Mouse (Mus musculus) gastrocnemius, postnatal 36 days (tissue): Measurements from ENCODE around the gene Tent4a. TPM values are rescaled to one million over a fixed set of nuclear protein-coding genes. Genes with fewer than 3 reads are reported as not detected.

Experiments
- DNase-seq, 2 experiments: peaks; one replicate each; pipeline ENCODE4 v3.0.0; 2022
- intact Hi-C: fragments of 180-260 bp; cut with DNase I; formaldehyde crosslinking; loops from one replicate; pipeline ENCODE4 v1.15.1; 2025
- total RNA-seq, 2 experiments: library from RNA; stranded (reverse); gene quantifications; 2 replicates each; pipeline ENCODE4 v1.2.3; 2021

The Tent4a gene
- total RNA-seq, 2 experiments from 2014 or later = 5.3 to 6.5 TPM

DNA sequence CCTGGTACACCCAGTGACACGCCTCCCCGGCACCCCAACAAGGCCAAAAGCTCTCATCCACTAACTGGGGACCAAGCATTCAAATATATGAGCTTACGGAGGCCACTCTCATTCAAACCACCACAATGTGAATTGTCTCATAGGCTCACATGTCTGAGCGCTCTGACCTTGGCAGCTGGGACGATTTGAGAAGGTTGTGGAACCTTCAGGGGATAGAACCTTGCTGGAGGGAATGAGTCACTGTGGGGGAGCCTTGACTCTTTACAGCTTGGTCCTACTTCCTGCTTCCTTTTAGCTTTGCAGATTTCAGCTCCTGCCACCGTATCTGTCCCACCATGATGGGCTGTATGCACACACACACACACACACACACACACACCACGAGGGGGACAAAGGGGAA, 48.6 kb downstream of the Tent4a start:
- intact Hi-C loops = loop anchor here (10.0 kb wide), 1 partner anchor 891 kb away; the partner anchor contains the start of gene 1700001L19Rik
- DNase-seq = no peak

DNA sequence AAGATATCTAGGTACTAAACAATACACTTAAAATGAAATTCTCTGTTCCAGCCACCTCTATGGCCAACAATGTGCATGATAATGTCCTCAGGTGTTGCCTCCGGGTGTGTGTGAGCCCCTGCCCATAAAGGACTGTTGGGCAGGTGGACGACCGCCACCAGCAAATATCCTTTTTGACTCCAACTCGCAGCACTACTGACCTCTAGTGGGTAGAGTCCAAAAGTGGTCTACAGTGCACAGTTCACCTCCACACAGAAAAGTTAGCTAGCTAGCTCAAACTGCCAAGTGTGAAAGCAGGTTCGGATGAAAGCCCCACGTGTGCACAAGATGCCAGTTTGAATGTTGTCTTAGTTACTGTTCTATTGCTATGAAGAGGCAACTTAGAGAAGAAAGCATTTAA, 49.1 kb downstream of the Tent4a start:
- intact Hi-C loops = loop anchor here (10.0 kb wide), 1 partner anchor 891 kb away; the partner anchor contains the start of gene 1700001L19Rik
- DNase-seq = no peak

DNA sequence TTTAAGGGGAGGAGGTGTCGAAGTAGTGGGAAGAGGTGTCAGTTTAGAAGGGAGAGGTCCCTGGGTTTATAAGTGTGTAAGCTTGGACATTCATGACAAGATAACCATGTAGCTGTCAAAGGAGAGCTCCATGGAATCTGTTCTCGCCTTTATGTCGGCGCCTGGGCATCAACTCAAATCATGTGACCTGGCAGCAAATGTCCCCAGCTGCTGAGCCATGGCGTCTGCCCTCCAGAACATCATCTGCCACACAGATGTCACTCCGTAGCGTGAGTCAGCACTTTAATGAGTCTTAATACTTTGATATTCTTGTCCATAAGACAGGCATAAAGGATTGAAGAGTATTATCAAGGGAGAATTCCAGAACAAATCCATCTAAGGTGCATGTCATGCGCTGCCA, 51.7 kb downstream of the Tent4a start:
- no peak for DNase-seq
- intact Hi-C loops = loop anchor here (10.0 kb wide), 1 partner anchor 888 kb away; the partner anchor contains the start of gene 1700001L19Rik

DNA sequence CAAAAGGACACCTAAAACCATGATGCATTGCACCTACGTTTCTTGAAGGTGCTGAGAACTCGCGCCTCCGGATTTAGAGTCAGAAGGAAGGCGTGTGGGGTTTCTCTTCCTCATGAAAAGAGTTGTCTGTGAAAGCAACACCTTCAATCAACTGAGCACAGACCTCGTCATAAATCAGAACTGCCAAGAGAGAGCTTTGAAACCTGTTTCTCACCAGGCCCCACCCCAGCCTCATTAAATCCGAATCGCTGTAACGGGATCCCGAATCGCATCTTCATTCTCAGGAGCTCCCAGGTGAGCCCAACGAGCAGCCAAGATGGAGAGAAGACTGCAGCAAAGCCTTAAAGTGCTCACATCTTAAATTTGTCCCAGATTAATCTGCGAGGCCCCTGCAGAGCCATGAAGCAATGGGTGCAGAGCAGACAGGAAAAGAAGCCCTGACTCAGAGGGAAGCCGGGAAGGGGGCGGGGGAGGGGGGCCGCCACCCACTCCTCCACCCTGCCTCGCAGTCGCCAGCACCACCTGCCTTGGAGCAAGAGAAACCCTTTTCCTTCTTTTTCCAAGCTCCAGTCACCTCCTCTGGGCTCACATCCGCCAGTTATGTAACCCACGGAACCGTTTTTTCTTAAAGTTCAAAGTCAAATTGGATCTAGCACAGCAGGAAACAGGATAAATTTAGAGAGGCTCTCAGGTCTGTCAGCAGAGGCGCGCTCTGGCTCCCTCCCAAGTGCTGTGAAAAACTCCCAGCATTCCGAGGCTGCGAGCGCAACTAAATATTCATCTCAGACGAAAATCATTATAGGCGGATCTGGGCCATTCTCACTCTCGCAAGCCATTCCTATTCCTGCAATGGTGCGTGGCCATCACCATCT, 52.5 kb downstream of the Tent4a start:
- peak; percentile 30 to 42 for DNase-seq
- intact Hi-C loops = loop anchor here (10.0 kb wide), 1 partner anchor 887 kb away; the partner anchor contains the start of gene 1700001L19Rik

DNA sequence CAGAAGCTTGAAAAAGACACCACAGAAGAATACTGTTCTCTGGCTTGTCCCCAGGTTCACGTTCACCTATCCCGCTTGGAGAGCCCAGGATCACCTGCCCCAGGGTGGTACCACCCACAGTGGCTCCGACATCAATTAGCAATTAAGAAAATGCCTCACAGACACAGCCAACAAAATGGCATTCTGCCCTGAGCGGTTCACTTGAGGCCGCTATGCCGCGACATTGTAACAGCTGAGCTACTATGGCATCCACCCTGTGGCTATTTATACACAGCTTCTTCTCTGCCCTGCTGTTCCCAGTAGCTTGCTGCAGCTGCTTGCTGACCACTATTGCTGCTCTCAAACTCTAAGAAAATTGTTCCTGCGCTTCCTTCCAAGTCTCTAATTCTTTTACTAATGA, 53.4 kb downstream of the Tent4a start:
- intact Hi-C loops = loop anchor here (10.0 kb wide), 1 partner anchor 886 kb away; the partner anchor contains the start of gene 1700001L19Rik
- DNase-seq = no peak

DNA sequence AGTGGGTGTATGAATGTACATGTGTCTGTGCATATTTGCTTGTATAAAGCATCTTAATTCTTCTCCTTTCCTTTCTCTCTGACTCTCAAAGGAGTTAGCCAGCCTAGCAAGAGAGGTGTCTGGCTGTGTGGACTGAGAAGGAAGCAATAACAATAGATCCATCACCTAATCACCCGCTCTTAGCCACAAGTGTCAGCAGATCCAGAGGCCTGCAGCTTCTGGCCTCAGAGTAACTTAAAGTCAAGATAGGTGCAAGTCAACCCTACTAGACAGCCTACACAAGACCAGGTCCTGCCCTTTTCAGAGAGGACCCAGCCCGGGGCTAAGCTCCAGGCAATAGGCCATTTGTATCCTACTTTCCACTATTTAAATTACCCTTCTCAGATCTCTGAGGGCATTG, 54.5 kb downstream of the Tent4a start:
- intact Hi-C loops = loop anchor here (10.0 kb wide), 1 partner anchor 885 kb away; the partner anchor contains the start of gene 1700001L19Rik
- no peak for DNase-seq

DNA sequence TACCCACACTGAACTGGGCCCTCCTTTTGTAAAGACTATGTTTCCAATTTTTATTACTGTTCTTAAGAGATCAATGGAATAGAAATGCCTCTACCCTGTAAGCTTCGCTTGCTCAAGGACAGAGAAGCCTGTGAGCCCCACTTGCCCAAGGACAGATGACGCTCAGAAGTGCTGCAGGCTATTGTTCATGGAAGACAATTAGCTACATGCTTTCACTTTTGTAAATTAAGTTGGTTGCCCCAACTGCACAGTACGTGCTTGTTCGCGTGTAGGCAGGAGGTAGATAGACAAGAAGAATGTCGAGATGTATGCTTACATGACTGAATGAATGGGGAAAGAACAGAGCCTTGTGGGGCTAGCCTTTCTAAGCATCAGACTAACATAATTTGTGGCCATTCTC, 55.7 kb downstream of the Tent4a start:
- no peak for DNase-seq
- intact Hi-C loops = no loop called here

DNA sequence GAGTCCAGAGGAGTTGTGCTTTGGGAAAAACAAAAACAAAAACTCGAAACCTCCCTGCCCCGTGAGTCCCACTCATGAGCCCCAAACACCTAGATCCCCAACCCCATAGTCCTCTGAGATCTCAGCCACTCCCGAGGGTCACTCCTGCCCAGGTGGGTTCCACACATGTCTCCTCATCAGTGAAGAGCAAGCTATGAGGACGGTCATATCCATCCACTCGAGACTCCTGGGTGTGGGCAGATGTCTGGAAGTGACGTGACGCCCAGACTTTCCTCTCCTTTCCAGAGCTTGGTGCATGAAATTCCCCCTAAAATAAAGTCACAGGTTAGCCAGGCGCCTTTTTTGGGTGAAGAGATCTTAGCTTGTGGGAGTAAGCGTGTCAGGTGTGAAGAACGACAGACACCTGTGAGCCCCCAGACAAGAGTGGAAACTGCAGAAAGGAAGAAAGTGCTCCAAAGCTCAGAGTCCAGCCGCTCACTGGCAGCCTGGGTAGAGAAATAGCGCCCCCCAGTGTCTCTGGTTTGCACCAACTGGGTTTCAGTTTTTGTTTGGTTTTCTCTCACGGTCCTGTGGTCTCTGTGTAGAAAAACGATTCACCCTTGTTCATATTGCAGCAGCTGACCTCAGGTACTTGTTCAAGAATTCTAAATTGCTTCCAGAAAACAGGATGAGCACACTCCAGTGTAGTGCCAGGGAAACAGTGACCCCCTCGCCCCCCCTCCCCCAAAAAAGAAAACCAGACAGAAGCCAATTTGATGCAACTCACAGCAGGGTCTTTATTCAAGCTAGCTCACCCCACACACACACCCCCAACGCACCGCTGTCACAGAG, 73.6 kb downstream of the Tent4a start:
- DNase-seq = peak; percentile 23 to 35
- intact Hi-C loops = loop anchor here (2.0 to 10.0 kb wide), 5 partner anchors 74 to 864 kb away; partner anchors contain the start of gene 1700001L19Rik

DNA sequence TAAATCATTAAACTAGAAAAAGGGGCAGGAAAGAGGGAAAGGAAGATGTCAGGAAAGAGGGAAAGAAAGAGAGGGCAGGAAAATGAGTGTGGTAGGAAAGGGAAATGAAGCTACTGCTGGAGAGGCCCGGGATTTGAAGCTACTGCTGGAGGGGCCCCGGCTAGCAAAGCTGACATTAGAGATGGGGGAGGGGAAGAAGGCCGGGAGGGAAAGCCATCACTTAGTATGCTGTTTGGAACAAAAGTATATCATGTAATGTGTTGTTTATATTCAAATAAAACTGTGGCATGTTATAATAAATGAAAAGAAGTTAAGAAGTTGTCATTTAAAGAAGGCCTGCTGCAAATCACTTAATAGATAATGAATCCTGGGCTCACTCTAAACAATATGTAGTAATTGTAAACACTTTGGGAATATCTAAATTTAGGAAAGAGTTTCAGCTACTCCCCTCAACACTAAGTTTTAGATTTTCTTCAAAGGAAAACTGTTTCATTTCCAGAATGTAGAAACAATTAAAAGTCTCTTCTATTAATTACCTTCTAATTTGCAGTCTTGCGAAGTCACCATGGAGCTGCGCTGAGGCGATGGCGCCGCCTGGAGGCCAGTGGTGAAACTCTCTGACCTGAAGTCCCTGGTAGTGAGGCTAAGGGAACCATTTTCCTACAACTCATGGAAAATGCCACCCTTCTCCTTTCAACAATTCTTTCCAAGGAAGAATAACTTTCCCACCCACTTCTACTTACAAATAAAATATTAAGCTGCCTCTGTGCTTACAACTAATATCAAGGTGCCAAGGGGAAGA, 74.6 kb downstream of the Tent4a start:
- peak; percentile 22 to 38 for DNase-seq

DNA sequence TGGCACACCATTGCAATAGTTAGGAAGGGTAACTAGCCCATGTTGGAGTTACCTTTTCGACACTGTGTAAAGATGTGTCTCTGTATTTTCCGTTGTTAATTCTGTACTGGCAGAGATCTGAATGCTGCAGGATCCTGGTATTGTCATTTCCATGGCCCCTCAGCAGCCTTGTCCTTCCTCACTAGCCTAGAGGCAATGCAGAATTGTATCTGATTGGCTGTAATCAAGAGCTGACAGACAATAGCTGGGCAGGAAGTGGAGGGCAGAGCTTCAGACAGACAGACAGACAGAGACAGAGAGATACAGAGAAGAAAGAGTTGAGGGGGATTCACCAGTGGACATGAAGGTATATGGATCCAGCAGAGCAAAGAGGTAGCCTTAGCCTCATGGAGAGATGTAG, 75.5 kb downstream of the Tent4a start:
- DNase-seq = no peak
- intact Hi-C loops = no loop called here

More for the DNA sequence above, 74.6 kb downstream of the Tent4a start:
- intact Hi-C loops = loop anchor here (2.0 to 10.0 kb wide), 5 partner anchors 73 to 863 kb away; partner anchors contain the start of gene 1700001L19Rik

DNA sequence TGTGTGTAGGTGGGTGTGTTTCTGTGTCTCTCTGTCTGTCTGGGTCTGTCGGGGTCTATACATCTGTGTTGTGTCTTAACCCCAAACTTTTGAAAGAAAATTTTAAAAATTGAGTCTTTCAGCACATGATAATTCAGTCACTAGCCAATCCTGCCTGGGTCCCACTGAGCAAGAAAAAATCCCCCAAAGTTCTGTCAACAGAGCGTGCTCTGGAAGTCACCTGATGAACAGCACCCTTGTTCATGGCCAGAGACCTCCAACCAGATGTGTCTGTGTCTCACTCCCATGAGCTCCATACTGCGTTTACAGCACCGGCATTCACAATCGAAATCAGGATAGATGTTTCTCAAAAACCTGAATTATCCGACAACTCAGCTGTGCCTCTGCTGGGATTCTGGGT, 76.0 kb downstream of the Tent4a start:
- intact Hi-C loops = no loop called here
- DNase-seq = no peak

DNA sequence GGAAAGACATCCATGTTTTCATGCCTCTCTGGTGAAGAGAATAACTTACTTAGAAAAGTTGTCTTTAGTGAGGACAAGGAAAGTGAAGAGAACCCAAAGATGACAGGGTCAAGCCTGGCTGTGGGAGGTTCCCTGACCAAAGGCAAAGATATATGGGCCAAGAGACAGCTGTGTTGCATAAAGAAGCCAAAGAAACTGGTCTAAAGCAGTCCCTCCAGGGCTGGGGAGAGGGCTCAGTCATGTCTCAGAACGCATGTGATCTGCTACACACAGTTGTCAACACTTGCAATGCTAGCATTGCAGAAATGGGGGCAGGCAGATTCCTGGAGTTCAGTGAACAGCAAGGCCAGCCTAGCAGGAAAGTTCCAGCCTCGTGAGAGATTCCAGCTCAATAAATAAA, 77.3 kb downstream of the Tent4a start:
- intact Hi-C loops = no loop called here
- DNase-seq = no peak

DNA sequence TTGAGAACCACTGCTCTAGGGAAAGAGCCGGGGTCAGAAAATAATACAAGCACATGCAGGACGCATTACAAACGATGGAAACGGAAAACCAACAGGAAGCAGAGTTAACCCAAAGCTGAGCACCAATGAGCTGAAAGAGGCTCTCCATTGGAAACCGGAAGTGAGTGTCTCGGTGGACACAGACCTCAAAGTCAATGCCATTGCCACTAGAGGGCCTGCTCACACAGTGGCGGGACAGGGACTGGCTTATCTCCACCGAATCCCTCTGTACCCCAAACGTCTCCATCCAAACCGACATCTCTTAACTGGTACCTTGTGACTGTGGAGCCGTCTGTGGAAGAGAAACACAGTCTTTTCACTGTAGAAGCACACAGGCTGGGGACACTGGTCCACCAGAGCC, 77.8 kb downstream of the Tent4a start:
- no peak for DNase-seq
- intact Hi-C loops = no loop called here

DNA sequence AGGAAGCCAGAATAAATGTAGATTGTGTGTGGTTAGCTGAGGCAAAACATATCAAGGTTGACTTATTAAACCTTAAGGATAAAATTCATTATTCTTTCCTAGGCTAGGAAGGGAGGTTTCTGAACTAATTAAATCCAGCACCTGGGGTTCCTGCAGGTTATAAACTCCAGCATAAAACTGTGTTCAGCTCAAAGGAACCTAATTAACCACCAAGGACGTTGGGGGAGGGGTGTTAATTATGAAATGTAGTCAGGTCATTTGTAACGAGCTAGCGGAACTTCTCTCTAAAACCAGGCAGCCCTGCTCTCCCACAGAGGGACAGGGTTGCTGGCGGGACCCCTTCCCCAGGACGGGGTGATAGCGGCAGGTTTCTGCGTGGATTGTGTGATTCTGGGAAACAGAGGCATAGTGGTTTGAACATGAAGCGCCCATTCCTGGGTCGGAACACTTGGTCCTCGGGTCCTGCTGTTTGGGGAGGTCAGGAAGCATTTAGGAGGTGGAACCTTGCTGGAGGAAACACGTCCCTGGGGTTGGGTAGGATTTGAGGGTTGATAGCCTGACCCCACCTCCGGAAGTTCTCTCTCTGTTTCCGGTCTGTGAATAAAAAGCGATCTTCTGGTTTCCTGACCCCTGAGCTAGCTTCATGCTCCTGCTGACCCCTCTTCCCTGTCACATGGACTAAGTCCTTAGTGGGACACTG, 78.8 kb downstream of the Tent4a start:
- intact Hi-C loops = no loop called here
- no peak for DNase-seq

Other genes with a start within 250 kb of the Tent4a start
- gene Nsun2, start 871 bp downstream of the Tent4a start, total RNA-seq = 10 to 100 TPM; 40.7 to 41.0 TPM
- under 1 TPM; 0.33 to 0.42 TPM for gene Srd5a1, start 76.8 kb upstream of the Tent4a start, total RNA-seq
- gene Ube2ql1, start 205.3 kb upstream of the Tent4a start, total RNA-seq = under 1 TPM; 0.43 to 0.52 TPM